Mouse (Mus musculus): ENCODE data around the gene Rtn2.

Rtn2 gene

GRCm38 (mm10) chr7:19282385-19282784 lies at the start of gene Rtn2:
Rtn2 (plus strand) TSS chr7:19282624.
- peak; percentile 89 for DNase-seq (ENCODE audit: low read depth, low spot score)

- DNase-seq (ENCODE audit: low read depth, low spot score): no peak
Observed at GRCm38 (mm10) chr7:19234652-19235051, 47.8 kb upstream of the Rtn2 start.

DNA sequence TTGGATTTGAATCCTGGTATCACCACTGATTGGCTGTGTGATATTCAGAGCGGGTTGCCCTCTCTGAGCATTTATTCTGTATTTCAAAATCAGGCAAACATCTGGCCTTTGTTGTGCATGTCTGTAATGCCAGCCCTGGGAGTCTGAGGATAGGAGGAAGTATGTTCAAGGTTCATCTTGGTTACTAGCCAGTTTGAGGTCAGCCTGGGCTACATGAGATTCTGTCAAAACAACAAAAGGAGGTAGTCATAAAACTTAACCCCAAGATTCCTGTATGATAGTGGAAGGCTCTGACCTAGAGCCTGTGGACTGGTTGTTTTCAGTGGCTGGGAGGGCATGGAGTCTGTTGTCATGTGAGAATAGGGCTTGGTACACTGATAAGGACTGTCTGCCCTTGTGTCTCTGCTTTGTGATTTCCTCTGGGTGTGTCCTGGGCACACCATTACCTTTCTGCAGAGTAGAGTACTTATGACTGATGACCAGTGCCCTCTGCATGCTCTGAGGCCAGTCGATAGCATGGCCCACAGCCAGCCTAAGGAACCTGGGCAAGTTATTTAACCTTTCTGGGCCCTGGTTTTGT lies 47.2 kb upstream of the Rtn2 start:
- no peak for DNase-seq (ENCODE audit: low read depth, low spot score)

DNA sequence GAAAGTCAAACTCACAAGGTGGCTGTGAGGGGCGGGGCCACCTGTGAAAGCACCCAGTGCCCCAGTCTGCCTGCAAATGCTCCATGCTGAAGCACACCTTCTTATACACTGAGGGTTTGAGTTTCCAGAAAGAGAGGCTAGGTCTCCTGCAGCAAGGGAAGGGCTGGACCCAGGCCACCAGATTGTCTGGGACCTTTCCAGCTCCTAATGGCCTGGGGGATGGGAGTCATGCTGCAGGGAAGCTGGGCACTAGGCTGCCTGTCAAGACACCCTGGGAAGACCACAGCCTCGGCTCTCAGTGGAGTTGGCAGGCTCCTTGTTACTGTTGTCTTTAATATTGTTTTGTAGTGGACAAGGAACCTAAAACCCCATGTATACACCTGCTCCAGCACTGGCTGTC lies 46.0 kb upstream of the Rtn2 start:
- no peak for DNase-seq (ENCODE audit: low read depth, low spot score)

GRCm38 (mm10) chr7:19238344-19238743 lies 44.1 kb upstream of the Rtn2 start:
- no peak for DNase-seq (ENCODE audit: low read depth, low spot score)

DNA sequence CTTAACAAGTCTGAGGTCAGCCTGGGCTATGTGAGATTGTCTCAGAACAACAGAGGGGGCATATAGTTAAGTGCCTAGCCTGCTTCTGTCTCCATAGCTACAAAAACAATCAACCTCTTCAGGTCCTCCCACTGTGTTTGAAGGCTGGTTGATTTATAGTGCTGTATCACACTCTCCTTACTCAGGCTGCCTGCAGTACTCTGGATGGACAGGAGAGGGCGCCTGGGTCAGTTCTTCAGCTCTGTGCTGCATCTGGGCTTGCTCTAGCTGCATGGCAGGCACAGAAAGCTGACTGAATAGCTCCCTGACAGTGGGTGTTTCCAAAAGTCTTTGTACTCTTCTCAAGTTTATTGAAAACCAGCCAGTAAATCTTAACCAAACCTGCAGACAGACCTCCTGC lies 43.0 kb upstream of the Rtn2 start:
- DNase-seq (ENCODE audit: low read depth, low spot score): peak; percentile 89

- no peak for DNase-seq (ENCODE audit: low read depth, low spot score)
Observed at GRCm38 (mm10) chr7:19239986-19240385, 42.4 kb upstream of the Rtn2 start.

DNA sequence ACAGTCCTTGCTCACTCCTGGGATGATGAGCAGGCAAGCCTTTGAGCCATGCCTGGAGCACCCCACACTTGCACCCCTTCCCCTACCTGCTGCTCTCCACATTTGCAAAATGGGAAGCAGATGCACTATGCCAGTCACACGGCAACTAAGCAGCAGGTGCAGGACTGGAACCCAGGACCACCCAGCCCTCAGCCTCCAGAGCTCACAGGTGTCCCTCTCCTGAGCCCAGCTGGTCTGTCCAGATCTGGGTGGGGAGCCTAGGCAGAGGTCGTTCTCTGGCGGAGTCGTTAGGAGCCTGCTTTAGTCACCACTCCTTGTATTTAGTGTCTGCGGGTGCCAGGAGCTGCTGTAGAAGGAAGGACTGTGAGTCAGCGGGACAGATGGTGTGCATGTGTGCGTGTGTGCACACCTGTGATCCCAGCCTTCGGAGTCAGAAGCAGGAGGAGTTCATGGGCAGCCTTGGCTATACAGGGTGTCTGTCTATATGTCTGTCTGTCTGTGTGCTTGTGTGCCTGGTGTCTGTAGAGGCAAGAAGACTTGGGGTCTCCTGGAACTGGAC lies 41.4 kb upstream of the Rtn2 start:
- DNase-seq (ENCODE audit: low read depth, low spot score): no peak

DNA sequence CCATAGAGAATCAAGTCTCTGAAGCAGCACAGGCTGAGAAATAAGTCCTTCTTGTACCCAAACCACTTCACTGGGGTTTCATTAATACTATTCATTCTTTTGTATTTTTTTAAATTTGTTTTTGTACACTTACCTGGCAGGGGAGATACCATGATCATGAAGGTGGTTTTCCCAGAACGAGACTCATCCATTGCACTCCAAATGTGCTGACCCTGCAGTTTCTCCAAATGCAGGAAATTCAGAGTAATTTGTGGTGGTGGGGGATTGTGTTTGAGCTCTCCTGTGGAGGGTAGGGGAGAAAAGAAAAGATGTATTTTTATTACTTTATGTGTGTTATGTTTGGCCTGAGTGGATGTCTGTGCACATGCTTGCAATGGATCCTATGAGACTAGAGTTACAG lies 40.4 kb upstream of the Rtn2 start:
- DNase-seq (ENCODE audit: low read depth, low spot score): no peak

GRCm38 (mm10) chr7:19243858-19244257 lies 38.6 kb upstream of the Rtn2 start:
- no peak for DNase-seq (ENCODE audit: low read depth, low spot score)

GRCm38 (mm10) chr7:19245083-19245482 lies 37.3 kb upstream of the Rtn2 start:
- no peak for DNase-seq (ENCODE audit: low read depth, low spot score)

DNA sequence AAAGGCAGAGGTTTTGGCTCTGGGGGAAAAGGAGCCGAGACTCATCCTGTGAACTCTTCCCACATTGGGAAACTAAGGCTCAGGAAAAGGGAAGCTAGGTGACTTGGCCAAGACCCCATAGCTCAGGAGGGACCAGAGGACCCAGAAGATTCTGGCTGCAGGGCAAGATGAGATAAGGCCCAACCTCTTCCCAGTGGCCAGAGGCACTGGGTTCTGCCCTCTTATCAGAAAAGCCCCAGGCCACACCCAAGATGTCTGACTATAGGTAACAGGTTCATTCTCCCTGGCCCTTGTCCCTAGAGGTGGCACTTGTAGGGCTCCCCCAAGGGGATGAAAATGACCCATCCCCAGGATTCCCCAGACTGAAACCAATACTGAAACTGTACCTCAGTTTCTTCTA lies 35.6 kb upstream of the Rtn2 start:
- DNase-seq (ENCODE audit: low read depth, low spot score): no peak

DNA sequence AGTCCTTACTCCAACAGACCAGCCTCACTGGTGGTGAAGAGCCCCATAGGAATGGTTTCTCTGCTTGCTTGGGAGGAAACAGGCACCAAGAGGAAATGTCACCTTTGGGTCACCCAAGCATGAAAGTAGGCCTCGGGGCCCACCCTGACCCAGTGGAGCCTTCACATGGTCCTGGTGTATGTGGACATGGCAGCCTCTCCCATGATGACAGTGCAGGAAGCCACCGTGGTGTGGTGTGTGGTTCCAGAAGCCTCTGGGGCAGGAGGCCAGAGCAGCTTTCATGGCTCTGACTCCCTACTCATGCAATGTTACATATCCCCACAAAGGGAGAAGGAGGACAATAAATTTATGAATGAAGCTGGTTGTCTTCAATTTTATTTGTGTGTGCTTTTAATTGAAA lies 34.9 kb upstream of the Rtn2 start:
- DNase-seq (ENCODE audit: low read depth, low spot score): no peak

- no peak for DNase-seq (ENCODE audit: low read depth, low spot score)
Observed at GRCm38 (mm10) chr7:19252078-19252477, 30.3 kb upstream of the Rtn2 start.

DNA sequence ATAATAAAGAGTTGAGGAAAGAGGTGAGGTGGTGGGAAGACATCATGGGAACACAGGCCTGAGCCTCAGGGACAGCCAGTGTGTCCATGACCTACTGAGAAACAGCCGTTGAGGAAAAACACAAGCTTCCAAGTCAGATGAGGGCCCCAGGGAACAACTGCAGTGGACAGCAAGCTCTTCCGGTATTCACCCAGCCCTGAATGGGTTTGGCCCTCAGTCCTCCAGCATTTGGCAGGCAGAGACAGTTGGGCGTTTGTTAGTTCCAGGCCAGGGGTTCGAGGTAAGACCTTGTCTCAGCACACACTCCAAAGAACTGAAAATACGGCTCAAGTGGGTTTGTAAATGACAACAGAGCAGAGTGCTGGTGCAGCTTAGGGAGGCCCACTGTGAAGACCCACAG lies 29.0 kb upstream of the Rtn2 start:
- DNase-seq (ENCODE audit: low read depth, low spot score): no peak

- no peak for DNase-seq (ENCODE audit: low read depth, low spot score)
Observed at GRCm38 (mm10) chr7:19255395-19255794, 27.0 kb upstream of the Rtn2 start.

GRCm38 (mm10) chr7:19256567-19256966 lies 25.9 kb upstream of the Rtn2 start:
- DNase-seq (ENCODE audit: low read depth, low spot score): no peak

DNA sequence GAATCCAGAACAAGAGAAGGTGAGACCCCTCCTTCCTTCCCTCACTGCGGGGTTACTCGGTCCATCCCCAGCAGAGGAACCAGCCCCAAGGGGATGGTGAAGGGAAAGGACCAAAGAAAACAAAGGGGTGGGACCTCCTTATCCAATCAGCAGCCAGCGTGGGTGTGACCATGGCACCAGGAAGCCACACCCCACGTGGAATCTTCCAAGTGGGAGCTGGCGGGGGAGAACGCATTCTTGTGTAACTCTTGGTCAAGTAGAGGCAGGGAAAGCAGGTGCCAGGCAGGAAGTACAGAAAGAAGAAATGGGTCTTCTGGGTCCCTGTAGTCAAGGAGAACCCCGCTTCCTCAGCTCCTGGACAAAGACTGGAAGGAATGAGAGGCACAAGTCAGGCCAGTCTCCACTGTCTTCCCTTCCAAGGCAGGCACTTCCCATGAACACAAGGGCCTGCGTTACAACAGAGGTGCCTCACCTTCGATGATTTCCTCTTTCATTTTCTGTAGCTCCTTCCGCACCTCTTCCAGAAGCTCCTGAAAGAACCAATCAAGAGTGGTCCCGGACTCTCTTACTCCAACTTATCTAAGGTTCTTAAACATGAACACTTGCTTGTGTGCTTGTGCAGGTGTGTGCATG lies 24.9 kb upstream of the Rtn2 start:
- peak; percentile 48 for DNase-seq (ENCODE audit: low read depth, low spot score)

- no peak for DNase-seq (ENCODE audit: low read depth, low spot score)
Observed at GRCm38 (mm10) chr7:19258336-19258735, 24.1 kb upstream of the Rtn2 start.

DNA sequence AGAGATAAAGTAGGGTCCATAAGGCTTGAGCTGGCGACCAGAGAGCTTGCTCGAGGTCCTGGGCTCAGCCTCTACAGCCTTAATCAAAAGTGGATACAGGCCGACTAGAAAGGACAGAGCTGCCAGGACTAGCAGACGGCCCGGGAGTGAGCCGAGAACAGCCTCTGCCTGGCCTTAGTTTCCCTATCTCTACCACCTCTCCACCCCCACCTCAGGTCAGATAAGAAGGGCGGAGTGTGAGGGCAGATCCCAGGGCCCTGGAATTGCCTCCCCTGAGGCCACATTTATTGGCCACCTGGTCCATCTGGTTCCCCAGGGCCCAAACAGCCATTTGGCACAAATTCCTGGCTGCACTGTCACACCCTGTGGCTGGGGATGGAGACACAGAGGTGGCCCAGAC lies 17.3 kb upstream of the Rtn2 start:
- no peak for DNase-seq (ENCODE audit: low read depth, low spot score)

DNA sequence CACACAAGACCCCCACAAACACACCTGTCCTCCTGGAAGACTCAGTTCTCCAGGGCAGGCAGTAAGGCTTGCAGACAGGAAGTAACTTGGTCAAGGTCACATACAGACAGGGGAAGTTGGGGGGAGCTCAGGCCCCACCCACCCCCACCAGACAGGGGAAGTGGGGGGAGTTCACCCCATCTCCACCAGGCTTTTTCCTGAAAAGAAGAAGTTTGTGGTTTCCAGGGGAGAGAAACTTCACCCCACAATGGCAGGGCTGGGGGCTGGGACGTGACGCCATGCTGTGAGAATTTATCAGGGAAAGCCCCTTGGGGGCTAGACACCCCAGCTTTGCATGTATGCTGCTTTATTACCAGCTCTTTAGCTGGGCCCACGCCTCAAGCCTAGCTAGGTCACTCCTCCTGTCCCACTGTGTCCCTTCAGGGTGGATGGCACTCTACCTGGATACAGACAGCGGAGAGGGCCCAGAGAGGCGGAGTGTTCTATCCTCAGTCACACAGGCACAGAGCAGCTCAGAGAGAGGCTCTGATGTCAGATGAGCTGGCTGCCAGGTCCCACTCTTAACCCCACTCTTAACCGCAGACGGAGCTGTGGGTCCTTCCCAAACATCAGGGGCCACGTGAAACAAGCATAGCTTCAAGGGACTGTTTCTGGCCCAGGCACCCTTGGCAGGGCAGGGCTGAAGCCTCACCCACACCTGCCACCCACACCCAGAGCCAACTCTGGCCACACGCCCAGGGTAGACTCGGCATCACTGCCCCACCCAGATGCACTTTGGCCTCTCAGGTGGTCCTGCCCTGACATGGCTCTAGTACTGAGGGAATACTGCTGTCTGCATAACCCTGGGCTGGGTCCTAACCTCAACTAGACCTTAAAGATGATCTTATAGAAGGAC lies 16.2 kb upstream of the Rtn2 start:
- peak; percentile 78 for DNase-seq (ENCODE audit: low read depth, low spot score)

DNA sequence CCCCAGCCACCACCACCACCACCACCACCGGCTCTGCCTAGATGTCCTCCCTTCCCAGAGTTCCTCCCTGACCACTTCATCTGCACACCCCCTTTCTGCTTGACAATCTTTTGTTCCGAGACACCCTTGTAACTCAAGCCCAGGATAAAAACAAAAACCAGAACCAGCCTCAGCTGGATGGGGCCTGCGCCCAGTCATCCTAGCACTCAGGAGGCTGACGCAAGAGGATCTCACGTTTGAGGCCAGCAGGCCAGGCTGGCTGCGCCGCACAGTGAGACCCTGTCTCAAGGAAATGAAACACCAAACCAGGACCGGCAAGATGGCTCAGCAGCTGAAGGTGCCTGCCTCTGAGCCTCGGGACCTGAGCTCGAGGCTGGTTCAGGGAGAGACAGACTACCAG lies 15.4 kb upstream of the Rtn2 start:
- no peak for DNase-seq (ENCODE audit: low read depth, low spot score)

All from A20 (cell line).